Mouse (Mus musculus): ENCODE measurements at regions not wholly inside any gene's neighbourhood (a gene's known extent, or its start where the extent isn't known, plus 50 kb on each side); places are given as distances from the start of the nearest gene placed in this dataset.

DNA sequence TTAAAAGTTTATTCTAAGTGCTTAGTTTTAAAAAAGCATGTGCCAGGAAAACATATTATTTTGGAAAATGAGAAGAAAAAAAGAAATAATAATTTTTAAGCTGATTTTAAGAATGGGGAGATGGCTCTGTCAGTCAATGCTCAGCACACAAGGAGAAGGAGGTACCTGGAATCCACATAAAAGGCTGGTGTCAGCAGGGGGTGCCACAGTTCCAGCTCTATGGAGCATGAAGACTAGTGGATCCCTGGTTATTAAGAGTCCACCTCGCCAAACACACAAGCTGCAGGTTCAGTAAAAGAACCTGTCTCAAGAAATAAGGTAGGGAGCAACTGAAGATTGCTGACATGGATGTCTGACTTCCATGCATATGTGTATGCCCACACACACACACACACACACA, 115.4 kb upstream of the Cacna2d3 start:
- Histone ChIP-seq H3K4me3 (no peak overlapping the region), H3K27ac (no peak overlapping the region)
- intact Hi-C loops (cut with DNase I) = no loop called here
- peak; percentile 36 for TF ChIP-seq CTCF (IDR thresholded peaks at IDR 0.05)
- no peak for DNase-seq (ENCODE audit: extremely low spot score in 1 of 2, low spot score in 2 of 2)

DNA sequence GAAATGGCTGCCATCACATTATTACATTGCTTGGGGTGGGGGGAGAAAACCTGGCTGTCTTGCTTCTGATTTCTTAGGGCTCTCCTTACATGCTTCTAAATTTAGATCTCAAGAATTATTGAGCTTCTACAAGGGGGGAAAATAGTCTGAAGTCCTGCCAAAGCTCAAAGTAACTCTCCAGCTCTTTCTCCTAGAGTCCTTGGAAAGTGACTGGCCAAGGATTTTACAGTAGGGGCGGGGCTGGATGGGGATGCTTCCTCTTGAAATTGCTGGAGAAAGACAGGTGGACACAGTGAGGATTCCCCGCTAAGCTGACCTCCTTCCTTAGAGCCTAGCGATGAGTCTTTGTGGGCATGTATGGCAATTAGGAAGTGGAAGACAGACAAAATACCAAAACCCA, 117.9 kb upstream of the Cacna2d3 start:
- intact Hi-C loops (cut with DNase I) = no loop called here
- DNase-seq (ENCODE audit: extremely low spot score in 1 of 2, low spot score in 2 of 2) = no peak
- no peak for TF ChIP-seq CTCF (IDR thresholded peaks at IDR 0.05)
- Histone ChIP-seq H3K4me3 (no peak overlapping the region), H3K27ac (no peak overlapping the region)

DNA sequence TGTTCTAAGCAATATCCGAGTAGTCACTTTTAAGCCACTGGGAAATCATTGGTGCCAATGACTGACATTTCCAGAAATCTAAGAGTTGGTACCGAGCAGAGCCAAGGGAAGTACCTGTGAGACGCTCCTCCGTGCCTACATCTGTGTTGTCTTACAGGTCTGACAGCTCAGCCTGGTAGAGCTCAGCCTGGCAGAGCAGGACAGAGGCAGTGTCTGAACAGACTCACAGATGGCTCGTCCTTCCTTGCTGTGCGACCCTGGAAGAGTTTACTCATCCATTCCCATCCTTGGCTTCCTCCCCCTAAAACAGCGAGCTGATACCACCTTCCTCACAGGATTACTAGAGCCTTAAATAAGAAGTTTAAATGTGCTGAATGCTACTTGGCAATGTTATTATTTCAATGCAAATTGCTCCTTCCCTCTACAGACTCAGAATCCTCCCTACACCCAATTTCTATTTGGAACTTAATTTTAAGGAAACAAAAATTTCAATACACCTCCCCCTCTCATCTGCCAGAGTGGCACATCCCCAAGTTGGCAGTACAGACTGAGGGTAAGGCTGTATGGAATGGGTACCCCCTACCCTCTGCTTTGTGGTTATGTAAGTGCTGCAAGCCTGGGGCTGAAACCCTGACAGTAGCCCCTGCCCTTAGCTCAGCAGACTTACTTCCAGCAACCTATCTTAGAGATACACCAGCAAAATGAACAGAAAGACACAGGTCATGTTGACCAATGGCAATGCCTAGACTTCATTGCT, 119.9 kb upstream of the Cacna2d3 start:
- H3K4me3 ChIP-seq = no peak overlapping the region
- H3K27ac ChIP-seq = no peak overlapping the region
- TF ChIP-seq CTCF (IDR thresholded peaks at IDR 0.05) = no peak
- intact Hi-C loops (cut with DNase I) = loop anchor here (5.0 kb wide), 1 partner anchor 96 kb away; no protein-coding TSS in a partner anchor
- no peak for DNase-seq (ENCODE audit: extremely low spot score in 1 of 2, low spot score in 2 of 2)

DNA sequence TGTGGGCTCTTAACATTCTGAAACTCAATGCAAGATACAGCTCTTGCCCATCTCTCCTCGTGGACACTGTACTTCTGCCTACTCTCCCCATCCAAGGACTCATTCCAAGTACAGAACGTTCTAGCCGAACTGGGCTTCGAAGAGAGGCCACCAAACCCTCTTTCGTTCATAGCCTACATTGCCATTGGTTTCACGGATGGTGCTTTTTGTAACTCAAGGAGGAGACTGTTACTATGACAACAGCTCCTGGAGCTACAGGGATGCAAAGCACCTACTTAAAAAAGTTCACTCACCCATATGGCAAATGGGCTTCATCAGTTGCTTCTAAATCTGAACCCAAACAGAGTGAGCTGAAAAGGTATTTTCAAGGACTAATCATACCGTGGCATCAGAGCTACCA, 120.4 kb upstream of the Selenok start:
- Histone ChIP-seq H3K27ac (peak overlapping the region; percentile 24; the same call in 1 of the 2 replicates), H3K4me3 (no peak overlapping the region)
- intact Hi-C loops (cut with DNase I) = no loop called here
- no peak for DNase-seq (ENCODE audit: extremely low spot score in 1 of 2, low spot score in 2 of 2)
- no peak for TF ChIP-seq CTCF (IDR thresholded peaks at IDR 0.05)

DNA sequence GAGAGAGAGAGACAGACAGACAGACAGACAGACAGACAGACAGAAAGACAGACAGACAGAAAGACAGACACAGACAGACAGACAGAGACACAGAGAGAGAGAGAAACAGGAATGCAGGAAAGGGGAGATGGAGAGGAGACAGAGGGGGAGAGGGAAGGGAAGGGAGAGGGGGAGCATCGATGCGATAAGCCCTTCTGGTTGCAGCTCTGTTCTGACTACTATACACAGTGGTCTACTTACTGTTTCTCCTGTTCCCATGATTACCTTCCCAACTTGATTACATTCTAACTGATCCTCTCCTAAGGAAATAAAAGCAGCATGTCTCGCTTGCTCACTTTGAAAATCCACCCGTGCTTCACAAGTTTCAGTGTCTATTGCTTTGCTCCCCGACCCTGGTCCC, 116.8 kb upstream of the Selenok start:
- H3K4me3 ChIP-seq = no peak overlapping the region
- no peak overlapping the region for H3K27ac ChIP-seq
- no peak for DNase-seq (ENCODE audit: extremely low spot score in 1 of 2, low spot score in 2 of 2)
- TF ChIP-seq CTCF (IDR thresholded peaks at IDR 0.05) = no peak
- intact Hi-C loops (cut with DNase I) = no loop called here

DNA sequence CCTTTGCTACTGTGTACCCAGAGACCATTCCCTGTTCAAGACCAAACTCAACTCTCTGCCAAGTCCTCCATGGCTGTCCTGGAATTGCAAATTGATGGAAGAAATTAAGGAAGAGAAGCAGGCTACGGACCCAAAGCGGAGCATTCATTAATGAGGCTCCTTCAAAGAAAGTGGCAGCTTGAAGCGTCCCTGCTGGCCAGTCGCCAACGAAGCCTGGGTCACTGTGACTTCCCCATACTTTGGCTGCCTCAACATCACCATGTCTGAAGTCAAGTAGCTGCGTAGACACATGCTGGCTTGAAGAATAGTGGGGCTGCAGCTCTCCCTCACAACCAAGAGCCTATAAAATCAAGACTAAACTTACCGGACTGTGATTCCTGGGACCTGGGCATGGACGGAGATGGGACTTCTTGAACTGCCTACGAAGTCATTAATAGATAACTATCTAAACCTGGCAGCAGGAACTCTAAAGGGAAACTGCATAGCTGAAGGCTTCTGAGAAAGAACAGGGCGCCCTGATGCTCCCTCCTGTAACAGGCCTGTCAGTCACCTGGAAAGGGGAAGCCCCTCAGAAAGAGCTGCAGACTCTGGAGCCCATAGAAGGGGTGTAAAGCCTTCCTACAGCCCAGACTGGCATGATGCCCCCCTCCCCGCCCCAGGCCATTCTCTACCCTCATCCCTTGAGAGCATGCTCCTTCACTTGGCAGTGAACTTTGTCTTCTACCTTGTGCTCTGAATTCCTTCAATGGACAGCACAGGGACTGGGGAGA, 116.0 kb upstream of the Selenok start:
- H3K27ac ChIP-seq = no peak overlapping the region
- TF ChIP-seq CTCF (IDR thresholded peaks at IDR 0.05) = no peak
- no peak overlapping the region for H3K4me3 ChIP-seq
- intact Hi-C loops (cut with DNase I) = no loop called here
- no peak for DNase-seq (ENCODE audit: extremely low spot score in 1 of 2, low spot score in 2 of 2)

DNA sequence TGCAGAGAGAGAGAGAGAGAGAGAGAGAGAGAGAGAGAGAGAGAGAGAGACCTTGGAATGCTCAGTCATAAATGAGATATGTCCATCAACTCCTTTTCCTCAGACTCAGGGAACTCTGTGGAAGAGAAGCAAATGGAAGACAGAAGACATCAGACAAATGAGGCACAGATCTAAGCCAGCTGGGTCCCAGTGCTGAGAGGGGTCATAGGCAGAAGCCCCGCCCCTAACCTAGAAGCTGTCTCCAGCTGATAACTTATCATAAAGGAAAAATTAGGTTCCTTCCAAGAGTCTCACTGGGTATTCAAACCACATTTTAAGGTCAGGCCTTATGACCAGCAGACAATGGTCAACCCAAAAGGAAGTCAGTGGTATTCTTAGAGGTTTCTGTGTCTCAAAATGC, 106.1 kb upstream of the Selenok start:
- no peak for TF ChIP-seq CTCF (IDR thresholded peaks at IDR 0.05)
- no peak overlapping the region for H3K4me3 ChIP-seq
- intact Hi-C loops (cut with DNase I) = no loop called here

DNA sequence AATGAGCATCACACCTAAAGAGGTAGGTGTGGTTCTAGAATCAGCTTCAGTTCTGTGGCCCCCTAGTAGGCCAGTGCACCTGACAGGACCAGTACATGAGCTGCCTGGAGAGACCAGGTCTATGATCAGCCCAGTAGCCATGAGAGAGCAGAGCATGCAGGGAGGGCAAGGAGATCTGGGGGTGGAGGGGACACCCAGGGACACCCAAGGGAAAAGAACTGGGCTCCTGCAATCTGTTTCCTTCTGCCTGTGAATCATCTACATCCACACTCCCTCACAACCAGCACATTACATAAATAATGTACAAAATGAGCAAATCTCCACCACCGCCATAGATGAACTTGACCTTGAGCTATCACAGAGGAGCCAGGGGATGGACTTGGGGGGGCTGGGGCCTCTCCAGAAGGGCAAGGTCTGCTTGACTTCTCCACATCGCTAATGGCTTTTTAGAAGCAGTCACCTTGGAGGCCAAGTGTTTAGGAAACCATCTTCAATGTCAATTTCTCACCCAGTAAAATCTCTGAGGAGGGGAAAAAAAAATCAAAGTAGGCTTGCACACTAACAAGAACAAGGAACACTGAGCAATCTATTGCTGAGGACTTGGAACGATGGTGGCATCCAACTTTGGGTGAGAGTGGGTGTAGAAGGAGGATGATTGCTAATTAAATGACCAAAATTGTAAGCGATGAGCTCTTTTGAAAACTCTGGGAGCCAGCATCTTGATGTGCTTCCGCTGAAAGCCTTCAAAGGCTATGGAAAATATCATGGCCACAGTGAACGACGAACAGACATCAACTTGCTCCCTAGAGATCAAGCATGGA, 101.4 kb upstream of the Selenok start:
- Histone ChIP-seq H3K27ac (peak overlapping the region; percentile 90), H3K4me3 (no peak overlapping the region)
- DNase-seq (ENCODE audit: extremely low spot score in 1 of 2, low spot score in 2 of 2) = peak; percentile 13 to 52
- TF ChIP-seq CTCF (IDR thresholded peaks at IDR 0.05) = no peak
- intact Hi-C loops (cut with DNase I) = loop anchor here (1.0 to 2.0 kb wide), 5 partner anchors 16 to 143 kb away; no protein-coding TSS in a partner anchor

More for the DNA sequence above, 106.1 kb upstream of the Selenok start:
- peak overlapping the region; percentile 72; the same call in 1 of the 2 replicates for H3K27ac ChIP-seq
- DNase-seq (ENCODE audit: extremely low spot score in 1 of 2, low spot score in 2 of 2) = no peak

DNA sequence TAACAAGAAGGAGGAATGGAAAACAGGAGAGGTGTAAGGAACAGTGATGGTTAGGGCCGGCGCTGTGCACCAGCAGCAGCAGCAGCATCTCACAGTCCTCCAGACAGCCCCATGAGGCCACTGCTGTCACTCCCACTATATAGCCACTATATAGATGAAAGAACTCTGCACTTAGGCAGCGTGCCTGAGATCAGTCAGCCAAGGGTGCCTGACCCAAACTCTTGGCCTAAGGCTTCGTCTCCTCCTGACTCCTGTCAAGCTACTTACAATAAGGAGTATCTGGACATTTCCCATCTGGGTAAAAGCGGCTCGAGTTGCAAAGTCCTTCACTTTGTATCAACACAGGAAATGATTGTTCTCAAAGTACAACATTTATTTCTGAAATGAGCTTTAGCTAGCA, 100.8 kb upstream of the Selenok start:
- Histone ChIP-seq H3K27ac (peak overlapping the region; percentile 90), H3K4me3 (no peak overlapping the region)
- no peak for TF ChIP-seq CTCF (IDR thresholded peaks at IDR 0.05)
- intact Hi-C loops (cut with DNase I) = loop anchor here (1.0 to 2.0 kb wide), 3 partner anchors 69 to 144 kb away; no protein-coding TSS in a partner anchor
- no peak for DNase-seq (ENCODE audit: extremely low spot score in 1 of 2, low spot score in 2 of 2)

DNA sequence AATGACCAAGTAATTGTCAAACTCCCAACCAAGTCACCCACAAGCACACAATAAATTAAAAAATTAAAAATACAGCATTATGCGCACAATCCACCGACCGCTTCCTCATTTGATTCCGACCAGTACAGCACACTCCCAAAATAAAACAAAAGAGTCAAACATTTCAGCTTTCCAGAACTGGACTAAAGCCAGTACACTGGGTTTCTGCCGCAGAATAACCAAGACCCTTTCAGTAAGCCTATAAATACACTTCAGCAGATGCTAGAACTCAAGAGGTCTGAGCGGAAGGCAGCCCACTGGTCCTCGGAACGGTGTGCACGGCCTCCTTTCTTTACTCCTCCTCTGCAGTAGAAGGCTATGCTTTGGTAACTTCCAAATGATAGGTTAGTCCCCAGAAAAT, 98.2 kb upstream of the Selenok start:
- DNase-seq (ENCODE audit: extremely low spot score in 1 of 2, low spot score in 2 of 2) = no peak
- H3K4me3 ChIP-seq = no peak overlapping the region
- H3K27ac ChIP-seq = peak overlapping the region; percentile 36; the same call in 1 of the 2 replicates
- intact Hi-C loops (cut with DNase I) = no loop called here
- no peak for TF ChIP-seq CTCF (IDR thresholded peaks at IDR 0.05)

DNA sequence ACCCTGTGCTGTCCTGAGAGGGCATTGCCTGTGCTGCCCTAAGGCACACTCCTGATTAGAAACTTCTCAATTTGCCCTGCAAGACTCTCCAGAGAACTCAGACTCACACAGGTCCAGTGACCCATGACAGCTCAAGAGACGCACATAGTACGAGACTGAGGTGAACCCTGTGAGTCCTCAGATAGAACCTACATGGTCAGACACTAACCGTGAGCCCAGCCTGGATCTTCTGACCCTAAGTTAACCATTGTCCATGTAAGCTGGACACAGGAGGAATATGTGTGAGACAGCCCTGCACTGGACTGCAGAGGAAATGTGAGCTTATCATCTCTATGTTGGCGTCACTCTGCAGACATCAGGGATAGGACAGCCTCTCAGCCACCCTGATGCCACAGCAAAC, 91.4 kb upstream of the Selenok start:
- H3K4me3 ChIP-seq = no peak overlapping the region
- peak overlapping the region; percentile 45 for H3K27ac ChIP-seq
- DNase-seq (ENCODE audit: extremely low spot score in 1 of 2, low spot score in 2 of 2) = no peak
- TF ChIP-seq CTCF (IDR thresholded peaks at IDR 0.05) = no peak
- intact Hi-C loops (cut with DNase I) = no loop called here

Data from left cerebral cortex, adult 2 months (tissue).